8 mouse cellular contexts compared by ENCODE assay signal in the genomic region with DNA sequence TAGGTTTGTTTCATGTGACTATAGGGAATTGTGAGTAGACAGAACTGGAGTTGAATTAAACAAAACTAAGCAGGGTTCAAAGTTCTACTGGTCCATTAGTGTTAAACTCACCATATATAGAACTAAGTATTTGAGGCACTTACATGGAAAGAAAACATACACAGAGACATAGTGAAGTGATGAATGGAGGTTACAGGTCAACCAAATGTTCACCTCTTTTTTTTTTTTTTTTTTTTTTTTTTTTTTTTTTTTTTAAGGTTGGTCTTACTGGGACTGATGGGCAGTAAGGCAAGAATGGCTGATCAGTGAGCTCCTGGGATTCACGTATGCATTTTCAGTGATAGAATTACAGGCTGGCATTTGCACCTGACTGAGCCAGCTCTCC. TPM values are rescaled to one million over a fixed set of nuclear protein-coding genes. Genes with fewer than 3 reads are reported as not detected.
DNase-seq lines count a peak whose midpoint lies in the region; ATAC-seq and TF ChIP-seq lines count a peak whose summit lies in the region.

No protein-coding gene starts in this region.

- H3K4me1 ChIP-seq in lung, embryonic 14.5 days (ENCODE audit: insufficient read depth), result 0 out of 2 replicates have a peak, but pooled peaks cover 5% of the 10 kb centered on the region
- H3K4me1 ChIP-seq in embryonic fibroblast, embryonic 13.5 days (ENCODE audit: control insufficient read depth, insufficient read depth, low read length), result peaks cover 5% of the 10 kb centered on the region
- H3K4me1 ChIP-seq in limb, embryonic 10.5 days, result peaks cover 36% of the 10 kb centered on the region
- H3K4me1 ChIP-seq in olfactory bulb, adult 2 months (ENCODE audit: control insufficient read depth, insufficient read depth, low read length), result no peaks in the 10 kb centered on the region

- H3K27me3 ChIP-seq in lung, embryonic 14.5 days (ENCODE audit: insufficient read depth, low read length), result no peaks in the 10 kb centered on the region
- no peaks in the 10 kb centered on the region for H3K27me3 ChIP-seq in limb, embryonic 10.5 days (ENCODE audit: low read depth, poor library complexity, severe bottlenecking)

- no peak overlapping the region for H3K27ac ChIP-seq in lung, embryonic 14.5 days (ENCODE audit: low read depth)
- H3K27ac ChIP-seq in embryonic fibroblast, embryonic 13.5 days (ENCODE audit: insufficient read depth, low read length), result 0 out of 2 replicates have a peak overlapping the region, but pooled peaks have one; percentile 85
- no peak overlapping the region; the same call in 1 of the 2 replicates for H3K27ac ChIP-seq in limb, embryonic 10.5 days
- H3K27ac ChIP-seq in olfactory bulb, adult 2 months (ENCODE audit: insufficient read depth, low read depth, low read length), result no peak overlapping the region

- peak overlapping the region; percentile 70 for H3K9ac ChIP-seq in lung, embryonic 14.5 days

- 0 out of 2 replicates have a peak, but pooled peaks cover 17% of the 10 kb centered on the region for H3K36me3 ChIP-seq in lung, embryonic 14.5 days (ENCODE audit: insufficient read depth)
- H3K36me3 ChIP-seq in limb, embryonic 10.5 days, result peaks cover 15% of the 10 kb centered on the region

- 68% methylated on average over 1 of the region's 1 CpGs for WGBS in lung, embryonic 14.5 days
- 56% methylated on average over 1 of the region's 1 CpGs for WGBS in limb, embryonic 10.5 days
- 64% methylated on average over 1 of the region's 1 CpGs for WGBS in olfactory bulb, adult 2 months

- no peak for TF ChIP-seq CTCF in lung, embryonic 14.5 days (IDR thresholded peaks at IDR 0.05; ENCODE audit: low read depth)
- TF ChIP-seq CTCF in embryonic fibroblast, embryonic 13.5 days (IDR thresholded peaks at IDR 0.05; ENCODE audit: borderline replicate concordance, insufficient read depth, low read length), result no peak
- TF ChIP-seq CTCF in olfactory bulb, adult 2 months (IDR thresholded peaks at IDR 0.05; ENCODE audit: insufficient read depth, low read depth, low read length), result no peak

- intact Hi-C loops in left cerebral cortex, postnatal 14 days (cut with DNase I), result no loop called here

- peak overlapping the region; percentile 66 for H3K4me3 ChIP-seq in lung, embryonic 14.5 days (ENCODE audit: low read depth, low read length)
- peak overlapping the region; percentile 66 for H3K4me3 ChIP-seq in embryonic fibroblast, embryonic 13.5 days (ENCODE audit: insufficient read depth, low read length)
- peak overlapping the region; percentile 85 for H3K4me3 ChIP-seq in limb, embryonic 10.5 days
- peak overlapping the region; percentile 91 for H3K4me3 ChIP-seq in olfactory bulb, adult 2 months (ENCODE audit: insufficient read depth, low read depth, low read length)

- no peak for TF ChIP-seq POLR2A in embryonic fibroblast, embryonic 13.5 days (IDR thresholded peaks at IDR 0.05; ENCODE audit: low read depth, low read length)
- no peak for TF ChIP-seq POLR2A in olfactory bulb, adult 2 months (IDR thresholded peaks at IDR 0.05; ENCODE audit: insufficient read depth, low read depth, low read length)

- ATAC-seq in lung, embryonic 14.5 days (ENCODE audit: insufficient read depth), result no peak; the same call in 1 of the 2 replicates

- peak overlapping the region; percentile 64 for H3K4me2 ChIP-seq in lung, embryonic 14.5 days

- DNase-seq in lung, embryonic 14.5 days, result no peak
- no peak for DNase-seq in lung, postnatal 14 days
- DNase-seq in limb, embryonic 10.5 days (ENCODE audit: low spot score), result no peak
- no peak for DNase-seq in left cerebral cortex, postnatal 14 days (ENCODE audit: low spot score in 2 of 2)
- DNase-seq in gastrocnemius, adult 8-10 months (ENCODE audit: low spot score in 2 of 2), result no peak
- no peak for DNase-seq in urinary bladder, postnatal 10 days (ENCODE audit: low spot score)

- H3K9me3 ChIP-seq in lung, embryonic 14.5 days (ENCODE audit: low read depth, low read length), result no peaks in the 10 kb centered on the region
- no peaks in the 10 kb centered on the region for H3K9me3 ChIP-seq in limb, embryonic 10.5 days (replicated peaks)

RNA-seq across cellular contexts. Expression of a gene that starts 0.3 kb away (rescaled TPM):
- 36.0 and 36.9 TPM in 2 replicates for polyA plus RNA-seq in lung, embryonic 14.5 days (2014; fragmentation: Nextera tagmentation; extraction: Ambion mirVana)
- 127 and 138 TPM in 2 replicates for polyA plus RNA-seq in embryonic fibroblast, embryonic 13.5 days (2011; ENCODE audit: insufficient read length, low read depth, missing spikeins)
- 21.2 and 23.3 TPM in 2 replicates for polyA plus RNA-seq in limb, embryonic 10.5 days (2016; fragmentation: Nextera tagmentation; extraction: Ambion mirVana)
- polyA plus RNA-seq in olfactory bulb, adult 2 months (2012; ENCODE audit: insufficient read depth, insufficient read length, low replicate concordance, missing spikeins), result not detected in 2 replicates
- 10 to 100 TPM; 49.4 to 49.8 TPM for total RNA-seq in left cerebral cortex, postnatal 14 days (2021)
- 10 to 100 TPM; 50.9 to 69.9 (median 56.2) TPM for total RNA-seq in gastrocnemius, adult 8-10 months (2022)

RNA-seq across cellular contexts. Expression of a gene that starts 16.5 kb away (rescaled TPM):
- polyA plus RNA-seq in lung, embryonic 14.5 days (2014; fragmentation: Nextera tagmentation; extraction: Ambion mirVana), result 0.96 and 1.4 TPM in 2 replicates
- polyA plus RNA-seq in embryonic fibroblast, embryonic 13.5 days (2011; ENCODE audit: insufficient read length, low read depth, missing spikeins), result 1.2 TPM in 2 replicates
- 0.83 and 1.3 TPM in 2 replicates for polyA plus RNA-seq in limb, embryonic 10.5 days (2016; fragmentation: Nextera tagmentation; extraction: Ambion mirVana)
- not detected in 2 replicates for polyA plus RNA-seq in olfactory bulb, adult 2 months (2012; ENCODE audit: insufficient read depth, insufficient read length, low replicate concordance, missing spikeins)
- total RNA-seq in left cerebral cortex, postnatal 14 days (2021), result 1 to 10 TPM in 1 of 2 experiments, under 1 TPM in 1; 0.59 to 1.0 TPM
- 100 to 1,000 TPM; 250 to 371 (median 286) TPM for total RNA-seq in gastrocnemius, adult 8-10 months (2022)

RNA-seq across cellular contexts. Expression of a gene that starts 28.2 kb away (rescaled TPM):
- 0.12 and 0.82 TPM in 2 replicates for polyA plus RNA-seq in lung, embryonic 14.5 days (2014; fragmentation: Nextera tagmentation; extraction: Ambion mirVana)
- 1.4 TPM in 1 of 2 replicates, not detected in the other for polyA plus RNA-seq in embryonic fibroblast, embryonic 13.5 days (2011; ENCODE audit: insufficient read length, low read depth, missing spikeins)
- 0.29 and 0.90 TPM in 2 replicates for polyA plus RNA-seq in limb, embryonic 10.5 days (2016; fragmentation: Nextera tagmentation; extraction: Ambion mirVana)
- not detected in 2 replicates for polyA plus RNA-seq in olfactory bulb, adult 2 months (2012; ENCODE audit: insufficient read depth, insufficient read length, low replicate concordance, missing spikeins)
- total RNA-seq in left cerebral cortex, postnatal 14 days (2021), result 1 to 10 TPM; 2.0 to 3.1 TPM
- total RNA-seq in gastrocnemius, adult 8-10 months (2022), result under 1 TPM; 0.11 to 0.29 (median 0.21) TPM
